Mouse (Mus musculus): ENCODE measurements around the gene N4bp2l2. TPM values are rescaled to one million over a fixed set of nuclear protein-coding genes. Genes with fewer than 3 reads are reported as not detected.

The N4bp2l2 gene
- total and polyA plus RNA-seq, 3 experiments = 53.1 to 84.4 (median 80.0) TPM

DNA sequence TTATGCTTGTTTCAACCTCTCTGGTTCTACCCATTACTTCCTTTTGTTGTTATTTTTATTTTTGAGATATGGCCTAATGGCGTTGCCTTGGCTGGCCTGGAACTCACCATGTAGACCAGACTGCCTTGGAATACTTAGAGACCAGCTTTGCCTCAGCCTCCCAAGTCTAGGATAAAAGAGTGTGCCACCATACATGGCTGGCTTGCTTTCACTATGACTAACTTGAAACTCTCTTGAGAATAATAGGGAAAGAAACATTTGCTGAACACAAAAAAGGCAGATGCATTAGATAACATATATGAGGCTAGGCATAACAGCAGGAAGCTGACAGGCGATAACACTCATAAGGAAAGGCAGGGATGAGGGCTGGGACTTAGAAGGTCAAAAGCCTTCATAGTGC, 51.9 kb downstream of the N4bp2l2 start:
- DNase-seq (ENCODE audit: extremely low read depth) = no peak
- Histone ChIP-seq H3K79me2 (replicated peaks; ENCODE audit: control insufficient read depth, extremely low read depth, insufficient read depth, poor library complexity, severe bottlenecking) (no peaks in the 10 kb centered on the region), H3K9me3 (replicated peaks; ENCODE audit: low read length) (no peaks in the 10 kb centered on the region), H3K36me3 (replicated peaks in 1 of 2; ENCODE audit: control insufficient read depth in 1 of 2, insufficient read depth in 1 of 2, low read length in 1 of 2) (peaks cover 3 to 20% of the 10 kb centered on the region in 2 experiments), H3K27me3 (replicated peaks) (no peaks in the 10 kb centered on the region), H3K27ac (ENCODE audit: insufficient read depth, low read depth) (no peak overlapping the region), H3K4me3 (replicated peaks in 1 of 3; ENCODE audit: low read depth in 2 of 3, low read length in 2 of 3, poor library complexity in 1 of 3) (no peak overlapping the region), H3K9ac (ENCODE audit: insufficient read depth, low read depth) (no peak overlapping the region), H3K4me2 (ENCODE audit: insufficient read depth, low read depth, poor library complexity, severe bottlenecking) (no peak overlapping the region), H3K4me1 (ENCODE audit: control insufficient read depth in 1 of 2, insufficient read depth in 2 of 2) (peaks cover 12 to 55% of the 10 kb centered on the region in 2 experiments)
- in situ Hi-C loops (cut with MboI; ENCODE audit: low pct_ligation_motif_present, low pct_unique_long_range_greater_than_20kb, low sequenced_read_pairs) (no loop called here), dilution Hi-C loops (cut with MboI; ENCODE audit: extremely low pct_ligation_motif_present, extremely low pct_unique_long_range_greater_than_20kb, low sequenced_read_pairs) (no loop called here)
- no peak for TF ChIP-seq CHD2 (IDR thresholded peaks at IDR 0.05; ENCODE audit: low read length)
- peak; percentile 27 for TF ChIP-seq ETS1 (conservative IDR thresholded peaks at IDR 0.05; ENCODE audit: low read depth, low read length)
- no peak for TF ChIP-seq ELF1 (IDR thresholded peaks at IDR 0.05; ENCODE audit: low read depth, low read length)
- TF ChIP-seq UBTF (IDR thresholded peaks at IDR 0.05; ENCODE audit: low read depth, low read length) = no peak
- TF ChIP-seq MXI1 (IDR thresholded peaks at IDR 0.05; ENCODE audit: low read depth, low read length) = no peak
- no peak for TF ChIP-seq NELFE (IDR thresholded peaks at IDR 0.05; ENCODE audit: low read depth, low read length)
- no peak for TF ChIP-seq HCFC1 (IDR thresholded peaks at IDR 0.05; ENCODE audit: low read depth, low read length)
- TF ChIP-seq MAFK (IDR thresholded peaks at IDR 0.05; ENCODE audit: insufficient replicate concordance, low read length) = no peak
- 0 out of 2 replicates have a peak, but pooled peaks have one; percentile 24 for TF ChIP-seq BHLHE40 (IDR thresholded peaks at IDR 0.05; ENCODE audit: low read depth, low read length)
- no peak for TF ChIP-seq CTCF (conservative IDR thresholded peaks at IDR 0.05 in 1 of 2, IDR thresholded peaks at IDR 0.05 in 1 of 2; ENCODE audit: low read depth in 2 of 2, low read length in 2 of 2)
- TF ChIP-seq RCOR1 (conservative IDR thresholded peaks at IDR 0.05; ENCODE audit: low read depth, low read length) = no peak
- TF ChIP-seq POLR2A (IDR thresholded peaks at IDR 0.05; ENCODE audit: low read depth, low read length) = no peak
- TF ChIP-seq TBP (conservative IDR thresholded peaks at IDR 0.05; ENCODE audit: low read depth, low read length) = no peak
- no peak for TF ChIP-seq USF1 (IDR thresholded peaks at IDR 0.05; ENCODE audit: low read depth, low read length)
- TF ChIP-seq MEF2A (IDR thresholded peaks at IDR 0.05; ENCODE audit: borderline replicate concordance, low read depth, low read length) = no peak
- TF ChIP-seq USF2 (conservative IDR thresholded peaks at IDR 0.05; ENCODE audit: low read depth, low read length) = no peak
- no peak for TF ChIP-seq KAT2A (IDR thresholded peaks at IDR 0.05; ENCODE audit: insufficient replicate concordance, low read length)
- no peak for TF ChIP-seq E2F4 (IDR thresholded peaks at IDR 0.05; ENCODE audit: insufficient replicate concordance, low read depth, low read length)
- TF ChIP-seq ZKSCAN1 (IDR thresholded peaks at IDR 0.05; ENCODE audit: borderline replicate concordance, low read depth, low read length) = no peak
- TF ChIP-seq MAX (IDR thresholded peaks at IDR 0.05; ENCODE audit: low read length) = no peak
- no peak for TF ChIP-seq SMC3 (IDR thresholded peaks at IDR 0.05; ENCODE audit: low read depth, low read length)
- TF ChIP-seq POLR2AphosphoS2 (IDR thresholded peaks at IDR 0.05; ENCODE audit: low read depth, low read length) = no peak
- no peak for TF ChIP-seq CHD1 (IDR thresholded peaks at IDR 0.05; ENCODE audit: low read depth, low read length)
- TF ChIP-seq SIN3A (IDR thresholded peaks at IDR 0.05; ENCODE audit: low read length) = no peak
- no peak for TF ChIP-seq MYC (IDR thresholded peaks at IDR 0.05; ENCODE audit: low read depth, low read length)
- TF ChIP-seq IRF4 (IDR thresholded peaks at IDR 0.05; ENCODE audit: low read depth, low read length) = peak; percentile 87
- no peak for TF ChIP-seq PAX5 (IDR thresholded peaks at IDR 0.05; ENCODE audit: low read length)
- TF ChIP-seq GABPA (IDR thresholded peaks at IDR 0.05; ENCODE audit: insufficient replicate concordance, low read depth, low read length) = no peak
- TF ChIP-seq ZNF384 (IDR thresholded peaks at IDR 0.05; ENCODE audit: low read depth, low read length) = no peak
- TF ChIP-seq NRF1 (IDR thresholded peaks at IDR 0.05; ENCODE audit: low read depth, low read length) = no peak
- TF ChIP-seq MAZ (IDR thresholded peaks at IDR 0.05; ENCODE audit: low read depth, low read length) = no peak
- TF ChIP-seq JUN (IDR thresholded peaks at IDR 0.05; ENCODE audit: insufficient read depth, low read depth, low read length) = peak; percentile 45
- TF ChIP-seq JUND (conservative IDR thresholded peaks at IDR 0.05; ENCODE audit: low read depth, low read length) = peak; percentile 89
- TF ChIP-seq RAD21 (IDR thresholded peaks at IDR 0.05; ENCODE audit: low read depth, low read length) = no peak
- peak; percentile 66; the same call in 1 of the 2 replicates for TF ChIP-seq EP300 (IDR thresholded peaks at IDR 0.05; ENCODE audit: low read length)
- no peak for TF ChIP-seq ZMIZ1 (IDR thresholded peaks at IDR 0.05; ENCODE audit: low read depth, low read length)
- no peak for TF ChIP-seq ZC3H11A (IDR thresholded peaks at IDR 0.05; ENCODE audit: low read depth, low read length)
- 0 out of 2 replicates have a peak, but pooled peaks have one; percentile 11 for TF ChIP-seq TCF12 (IDR thresholded peaks at IDR 0.05; ENCODE audit: low read depth, low read length)
